Mouse (Mus musculus) neural tube, embryonic 15.5 days (tissue): ENCODE measurements around the gene Zfp12. TPM values are rescaled to one million over a fixed set of nuclear protein-coding genes. Genes with fewer than 3 reads are reported as not detected.
A peak's percentile ranks its signal among the peaks of the same experiment; 100 is the strongest.

Experiments
- ATAC-seq: fragments of 200-750 bp; cut with Nextera tagmentation; 2 replicates; pipeline ENCODE4 v1.8.0; 2017; ENCODE audit warnings: mild to moderate bottlenecking, moderate TSS enrichment, moderate library complexity; ENCODE audit not compliant: low FRiP score
- H3K27ac ChIP-seq: fragments of 300-500 bp; sonication (generic); replicated peaks from 2 replicates; pipeline ENCODE4 v1.5.1; 2015; ENCODE audit warnings: mild to moderate bottlenecking, inconsistent platforms
- H3K27me3 ChIP-seq: fragments of 300-500 bp; sonication (generic); replicated peaks from 2 replicates; pipeline ENCODE4 v1.6.1; 2015; ENCODE audit warnings: inconsistent platforms
- H3K36me3 ChIP-seq: fragments of 300-500 bp; sonication (generic); 2 replicates; pipeline ENCODE4 v1.6.1; 2015; ENCODE audit warnings: inconsistent platforms
- H3K4me1 ChIP-seq: fragments of 300-500 bp; sonication (generic); 2 replicates; pipeline ENCODE4 v1.6.1; 2015; ENCODE audit warnings: inconsistent platforms
- H3K4me2 ChIP-seq: fragments of 300-500 bp; sonication (generic); 2 replicates; pipeline ENCODE4 v1.6.1; 2015; ENCODE audit warnings: inconsistent platforms, mild to moderate bottlenecking, moderate library complexity
- H3K4me3 ChIP-seq: fragments of 300-500 bp; sonication (generic); replicated peaks from 2 replicates; pipeline ENCODE4 v1.5.1; 2015; ENCODE audit warnings: mild to moderate bottlenecking, inconsistent platforms
- H3K9ac ChIP-seq: fragments of 300-500 bp; sonication (generic); replicated peaks from 2 replicates; pipeline ENCODE4 v1.6.1; 2015; ENCODE audit warnings: mild to moderate bottlenecking, inconsistent platforms
- H3K9me3 ChIP-seq: fragments of 300-500 bp; sonication (generic); replicated peaks from 2 replicates; pipeline ENCODE4 v1.6.1; 2016; ENCODE audit warnings: inconsistent platforms
- WGBS: fragments of 180-500 bp; shearing (Covaris S2); methylation state at CpG from one replicate; pipeline ENCODE4 v1.1.7; 2015; ENCODE audit warnings: mixed read lengths; 5-methylcytosine and 5-hydroxymethylcytosine counted together
- polyA plus RNA-seq: library from polyadenylated mRNA; unstranded; fragments of >200 nt; fragmentation: Nextera tagmentation; extraction: Ambion mirVana; gene quantifications from 2 replicates; pipeline ENCODE4 v1.2.1, GENCODE M21; 2015

Gene Zfp12
- polyA plus RNA-seq, 1 experiment from 2014 or later = 17.3 TPM

GRCm38 (mm10) chr5:143288378-143288911, 53.5 kb downstream of the Zfp12 start:
- Histone ChIP-seq H3K4me1 (peaks cover 24% of the 10 kb centered on the region), H3K9me3 (no peaks in the 10 kb centered on the region), H3K36me3 (no peaks in the 10 kb centered on the region), H3K4me2 (peak overlapping the region; percentile 49), H3K27ac (no peak overlapping the region), H3K27me3 (peaks cover 78% of the 10 kb centered on the region), H3K9ac (no peak overlapping the region), H3K4me3 (peak overlapping the region; percentile 25; the same call in 1 of the 2 replicates)
- no peak for ATAC-seq
- 19% methylated on average over 9 of the region's 9 CpGs for WGBS

DNA sequence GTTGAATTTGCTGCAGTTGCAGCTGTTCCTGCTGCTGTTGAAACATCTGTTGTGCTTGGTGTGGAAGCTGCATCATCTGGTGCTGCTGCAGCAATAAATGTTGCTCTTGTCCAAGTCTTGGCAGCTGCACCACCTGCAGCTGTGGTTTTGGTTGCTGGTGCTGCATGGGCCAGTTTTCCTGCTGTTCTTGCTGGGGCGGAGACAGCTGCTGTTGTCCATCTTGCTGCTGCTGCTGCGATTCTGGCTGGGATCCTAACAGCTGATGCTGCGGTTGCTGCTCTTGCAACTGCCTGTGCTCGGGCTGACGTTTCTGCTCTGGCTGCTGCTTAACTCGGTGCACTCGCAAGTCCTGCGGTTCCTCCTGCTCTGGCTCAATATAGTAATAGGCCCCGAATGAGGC, 54.3 kb downstream of the Zfp12 start:
- Histone ChIP-seq H3K36me3 (no peaks in the 10 kb centered on the region), H3K4me2 (no peak overlapping the region), H3K9ac (no peak overlapping the region), H3K27me3 (peaks cover 82% of the 10 kb centered on the region), H3K27ac (no peak overlapping the region), H3K4me3 (no peak overlapping the region), H3K4me1 (peaks cover 32% of the 10 kb centered on the region), H3K9me3 (no peaks in the 10 kb centered on the region)
- no peak for ATAC-seq
- 73% methylated on average over 9 of the region's 9 CpGs for WGBS

- 0 out of 2 replicates have a peak, but pooled peaks have one; percentile 24 for ATAC-seq
- H3K4me2 ChIP-seq = peak overlapping the region; percentile 89
- H3K27me3 ChIP-seq = peaks cover 68% of the 10 kb centered on the region
- no peak overlapping the region for H3K27ac ChIP-seq
- H3K36me3 ChIP-seq = no peaks in the 10 kb centered on the region
- H3K4me1 ChIP-seq = peaks cover 29% of the 10 kb centered on the region
- whole genome bisulfite sequencing = 2% methylated on average over 19 of the region's 19 CpGs
- H3K9ac ChIP-seq = peak overlapping the region; percentile 51
- H3K4me3 ChIP-seq = peak overlapping the region; percentile 50
- no peaks in the 10 kb centered on the region for H3K9me3 ChIP-seq
These were observed 57.9 kb downstream of the Zfp12 start for GRCm38 (mm10) chr5:143292879-143293278.

DNA sequence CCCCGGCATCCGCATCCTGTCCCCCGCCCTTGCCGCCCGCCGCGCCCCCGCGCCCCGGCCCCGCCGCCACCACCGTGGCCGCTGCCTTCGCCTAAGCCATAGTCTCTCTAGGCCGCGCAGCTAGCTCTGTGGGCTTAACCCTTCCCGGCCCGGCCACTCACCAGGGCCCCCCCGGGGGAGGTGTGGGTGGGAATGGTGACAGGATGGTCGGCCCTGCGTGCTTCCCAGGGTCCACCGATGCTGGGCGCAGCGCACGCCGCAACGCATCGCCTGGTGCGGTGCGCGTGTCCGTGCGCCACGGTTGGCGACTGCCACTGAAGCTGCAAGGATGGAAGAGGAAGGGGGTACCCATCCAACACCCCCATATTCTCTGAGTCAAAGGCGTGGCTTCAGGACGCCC, 58.4 kb downstream of the Zfp12 start, which contains the start of gene Zfp853:
TSS of gene Zfp853 (minus strand) at position 220 of the 400 bp plus-strand sequence.
- Histone ChIP-seq H3K4me2 (peak within 1 kb of the TSS; percentile 89), H3K9me3 (no peaks in the 10 kb centered on the region), H3K27me3 (peaks cover 63% of the 10 kb centered on the region), H3K36me3 (no peaks in the 10 kb centered on the region), H3K9ac (peak within 1 kb of the TSS; percentile 51), H3K4me1 (peaks cover 24% of the 10 kb centered on the region), H3K27ac (no peak within 1 kb of the TSS), H3K4me3 (peak within 1 kb of the TSS; percentile 50)
- peak; percentile 51 for ATAC-seq
- 7% methylated on average over 38 of the region's 38 CpGs for WGBS

DNA sequence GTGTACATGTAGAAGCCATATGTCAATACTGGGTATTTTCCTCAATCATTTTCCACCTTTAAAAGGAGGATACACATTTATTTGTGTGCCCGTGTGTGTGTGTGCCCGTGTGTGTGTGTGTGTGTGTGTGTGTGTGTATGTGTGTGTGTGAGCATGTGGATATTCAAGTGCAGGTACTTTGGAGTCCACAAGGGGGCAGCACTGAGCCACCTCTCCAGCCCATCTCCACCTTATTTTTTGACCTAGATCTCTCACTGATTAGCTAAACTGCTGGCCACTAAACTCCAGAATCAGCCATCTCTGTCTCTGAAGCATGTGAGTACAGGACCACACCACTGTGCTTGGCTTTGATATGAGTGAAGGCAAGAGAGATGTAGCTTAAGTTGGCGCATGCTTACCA, 59.9 kb downstream of the Zfp12 start:
- H3K9ac ChIP-seq = no peak overlapping the region
- H3K4me2 ChIP-seq = no peak overlapping the region
- peaks cover 12% of the 10 kb centered on the region for H3K36me3 ChIP-seq
- ATAC-seq = no peak
- peaks cover 48% of the 10 kb centered on the region for H3K27me3 ChIP-seq
- H3K4me1 ChIP-seq = peaks cover 22% of the 10 kb centered on the region
- no peak overlapping the region for H3K27ac ChIP-seq
- 92% methylated on average over 3 of the region's 3 CpGs for WGBS
- H3K4me3 ChIP-seq = no peak overlapping the region
- no peaks in the 10 kb centered on the region for H3K9me3 ChIP-seq

DNA sequence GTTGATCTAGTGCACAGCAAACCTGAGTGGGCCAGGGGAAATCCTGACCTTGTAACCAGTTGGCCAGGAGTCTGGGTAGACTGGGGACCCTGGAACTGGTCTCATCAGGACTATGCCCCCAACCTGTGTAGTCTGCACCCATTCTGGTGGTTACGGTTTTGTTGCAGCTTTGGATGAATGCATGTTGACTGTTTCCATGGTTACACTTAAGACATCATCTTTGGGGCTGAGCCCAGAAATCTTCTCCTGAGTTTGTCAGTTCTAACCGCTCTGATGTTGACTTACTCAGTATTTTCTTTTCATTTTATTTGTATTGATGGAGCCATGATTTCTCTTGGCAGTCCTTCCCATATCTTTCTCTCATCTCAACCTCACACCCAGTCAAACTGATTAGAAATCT, 60.4 kb downstream of the Zfp12 start:
- peaks cover 22% of the 10 kb centered on the region for H3K4me1 ChIP-seq
- no peak overlapping the region for H3K27ac ChIP-seq
- no peak overlapping the region for H3K4me3 ChIP-seq
- no peaks in the 10 kb centered on the region for H3K9me3 ChIP-seq
- peaks cover 17% of the 10 kb centered on the region for H3K36me3 ChIP-seq
- H3K4me2 ChIP-seq = no peak overlapping the region
- H3K27me3 ChIP-seq = peaks cover 43% of the 10 kb centered on the region
- no peak overlapping the region for H3K9ac ChIP-seq
- WGBS = 85% methylated on average over 2 of the region's 2 CpGs
- no peak for ATAC-seq

DNA sequence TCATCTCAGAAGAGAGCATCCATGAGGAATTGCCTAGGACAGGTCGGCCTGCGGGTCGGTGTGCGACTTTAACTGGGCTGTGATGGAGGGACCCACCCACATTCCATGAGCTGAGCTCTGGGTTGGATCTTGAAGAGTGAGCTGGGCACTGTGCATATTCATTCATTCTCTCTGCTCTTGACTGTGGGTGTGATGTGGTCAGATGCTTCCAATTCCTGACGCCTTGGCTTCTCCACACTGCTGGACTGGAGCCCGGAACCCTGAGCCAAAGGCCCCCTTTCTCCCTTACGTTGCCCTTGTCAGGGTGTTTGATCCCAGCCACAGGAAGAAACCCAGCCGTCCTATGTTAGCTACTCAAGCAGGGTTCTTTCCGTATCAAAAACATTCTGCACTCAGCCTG, 63.0 kb downstream of the Zfp12 start:
- no peak overlapping the region for H3K9ac ChIP-seq
- peaks cover 17% of the 10 kb centered on the region for H3K27me3 ChIP-seq
- peaks cover 14% of the 10 kb centered on the region for H3K4me1 ChIP-seq
- ATAC-seq = no peak
- no peak overlapping the region for H3K27ac ChIP-seq
- no peak overlapping the region for H3K4me3 ChIP-seq
- no peak overlapping the region for H3K4me2 ChIP-seq
- WGBS = 92% methylated on average over 9 of the region's 9 CpGs
- H3K9me3 ChIP-seq = no peaks in the 10 kb centered on the region
- peaks cover 40% of the 10 kb centered on the region for H3K36me3 ChIP-seq

DNA sequence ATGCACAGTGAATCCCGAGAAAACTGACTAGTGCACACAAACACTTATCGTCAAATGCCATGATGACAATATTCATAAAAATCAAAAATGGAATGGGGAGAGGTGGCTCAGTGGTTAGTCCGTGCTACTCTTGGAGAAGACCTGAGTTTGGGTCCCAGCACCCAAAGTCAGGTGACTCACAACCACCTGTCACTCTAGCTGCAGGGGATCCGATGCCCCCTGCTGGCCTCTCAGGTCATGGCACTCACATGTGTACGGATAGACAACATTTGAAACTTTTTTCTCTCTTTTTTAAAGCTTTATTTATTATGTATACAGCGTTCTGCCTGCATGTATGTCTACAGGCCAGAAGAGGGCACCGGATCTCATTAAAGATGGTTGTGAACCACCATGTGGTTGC, 63.4 kb downstream of the Zfp12 start:
- WGBS = 92% methylated on average over 7 of the region's 7 CpGs
- H3K9me3 ChIP-seq = no peaks in the 10 kb centered on the region

More for the DNA sequence above, 63.4 kb downstream of the Zfp12 start:
- peaks cover 43% of the 10 kb centered on the region for H3K36me3 ChIP-seq
- peaks cover 13% of the 10 kb centered on the region for H3K27me3 ChIP-seq
- H3K4me2 ChIP-seq = no peak overlapping the region
- no peak overlapping the region for H3K27ac ChIP-seq
- H3K9ac ChIP-seq = no peak overlapping the region
- no peak overlapping the region for H3K4me3 ChIP-seq
- peaks cover 10% of the 10 kb centered on the region for H3K4me1 ChIP-seq
- no peak for ATAC-seq

Other genes with a start within 250 kb of the Zfp12 start
- 26.6 and 29.6 TPM in 2 replicates for gene Rnf216, start 122.2 kb upstream of the Zfp12 start, polyA plus RNA-seq
- gene Olfr718-ps1, start 87.6 kb upstream of the Zfp12 start, polyA plus RNA-seq = 0.10 TPM in 1 of 2 replicates, not detected in the other
- gene Rbak, start 54.4 kb upstream of the Zfp12 start, polyA plus RNA-seq = 12.7 and 13.1 TPM in 2 replicates
- not detected in 2 replicates for gene Spdye4b, start 54.1 kb upstream of the Zfp12 start, polyA plus RNA-seq
- not detected in 2 replicates for gene Spdye4a, start 8.3 kb upstream of the Zfp12 start, polyA plus RNA-seq
- gene Zfp316, start 34.9 kb downstream of the Zfp12 start, polyA plus RNA-seq = 8.0 and 9.7 TPM in 2 replicates
- gene Zfp853, start 58.5 kb downstream of the Zfp12 start, polyA plus RNA-seq = 0.23 and 0.31 TPM in 2 replicates
- gene E130309D02Rik, start 80.2 kb downstream of the Zfp12 start, polyA plus RNA-seq = 25.7 and 30.2 TPM in 2 replicates
- 75.4 and 77.4 TPM in 2 replicates for gene Zdhhc4, start 94.1 kb downstream of the Zfp12 start, polyA plus RNA-seq
- gene Grid2ip, start 122.2 kb downstream of the Zfp12 start, polyA plus RNA-seq = 0.19 and 0.33 TPM in 2 replicates
- gene Kdelr2, start 168.7 kb downstream of the Zfp12 start, polyA plus RNA-seq = 141 and 151 TPM in 2 replicates
- 20.4 and 21.9 TPM in 2 replicates for gene Daglb, start 229.4 kb downstream of the Zfp12 start, polyA plus RNA-seq